Mouse (Mus musculus) myocyte (in vitro differentiated cells): ENCODE measurements at regions not wholly inside any gene's neighbourhood (a gene's known extent, or its start where the extent isn't known, plus 50 kb on each side); places are given as distances from the start of the nearest gene placed in this dataset.

Source experiments
- H3K27me3 ChIP-seq: one replicate; pipeline ENCODE4 v1.6.1; 2011; ENCODE audit not compliant: control insufficient read depth, insufficient read depth, insufficient read length
- H3K36me3 ChIP-seq: one replicate; pipeline ENCODE4 v1.6.1; 2011; ENCODE audit not compliant: control insufficient read depth, insufficient read depth
- H3K4me2 ChIP-seq: one replicate; pipeline ENCODE4 v1.6.1; 2011; ENCODE audit warnings: low read depth, control low read depth
- H3K4me3 ChIP-seq: one replicate; pipeline ENCODE4 v1.5.1; 2011; ENCODE audit warnings: mild to moderate bottlenecking, control low read depth, moderate library complexity
- H3K79me2 ChIP-seq: one replicate; pipeline ENCODE4 v1.6.1; 2011; ENCODE audit not compliant: control insufficient read depth, insufficient read depth
- H3ac ChIP-seq: one replicate; pipeline ENCODE4 v1.6.1; 2011; ENCODE audit not compliant: control insufficient read depth, insufficient read length
- CEBPB ChIP-seq: IDR thresholded peaks from 2 replicates; pipeline ENCODE4 v1.6.1; 2011; ENCODE audit warnings: mild to moderate bottlenecking, moderate library complexity; ENCODE audit not compliant: poor library complexity, insufficient read depth, severe bottlenecking
- E2F4 ChIP-seq: IDR thresholded peaks from one replicate; pipeline ENCODE4 v1.6.1; 2011; ENCODE audit warnings: mild to moderate bottlenecking, control low read depth, moderate library complexity; ENCODE audit not compliant: insufficient read depth
- MAX ChIP-seq: IDR thresholded peaks from one replicate; pipeline ENCODE4 v1.6.1; 2011; ENCODE audit warnings: low read depth, mild to moderate bottlenecking, control low read depth
- MYOD1 ChIP-seq, 3 experiments: IDR thresholded peaks; one replicate each; pipeline ENCODE4 v1.6.1; 2011; ENCODE audit warnings: control low read depth in 2 of 3, low read depth in 2 of 3, mild to moderate bottlenecking in 2 of 3, moderate library complexity in 1 of 3; ENCODE audit not compliant: insufficient read length in 2 of 3, control insufficient read depth in 1 of 3
- MYOG ChIP-seq, 3 experiments: IDR thresholded peaks; one replicate each; pipeline ENCODE4 v1.6.1; 2011; ENCODE audit warnings: control low read depth in 2 of 3, low read depth in 2 of 3, mild to moderate bottlenecking in 2 of 3; ENCODE audit not compliant: insufficient read length in 2 of 3, control insufficient read depth in 1 of 3, insufficient read depth in 1 of 3
- POLR2A ChIP-seq: IDR thresholded peaks from one replicate; pipeline ENCODE4 v1.6.1; 2011; ENCODE audit warnings: low read depth, mild to moderate bottlenecking, control low read depth, moderate library complexity; ENCODE audit not compliant: insufficient read length
- POLR2AphosphoS2 ChIP-seq: IDR thresholded peaks from one replicate; pipeline ENCODE4 v1.6.1; 2011; ENCODE audit warnings: low read depth, control low read depth; ENCODE audit not compliant: insufficient read length
- REST ChIP-seq: IDR thresholded peaks from one replicate; pipeline ENCODE4 v1.6.1; 2011; ENCODE audit warnings: mild to moderate bottlenecking, control low read depth, moderate library complexity; ENCODE audit not compliant: insufficient read depth, insufficient read length
- SRF ChIP-seq: IDR thresholded peaks from one replicate; pipeline ENCODE4 v1.6.1; 2011; ENCODE audit warnings: low read depth; ENCODE audit not compliant: control insufficient read depth, insufficient read length
- TCF12 ChIP-seq: IDR thresholded peaks from one replicate; pipeline ENCODE4 v1.6.1; 2011; ENCODE audit warnings: mild to moderate bottlenecking, control low read depth; ENCODE audit not compliant: poor library complexity, insufficient read depth, severe bottlenecking
- TCF3 ChIP-seq: IDR thresholded peaks from one replicate; pipeline ENCODE4 v1.6.1; 2011; ENCODE audit warnings: low read depth, control low read depth; ENCODE audit not compliant: insufficient read length
- USF1 ChIP-seq: IDR thresholded peaks from one replicate; pipeline ENCODE4 v1.6.1; 2011; ENCODE audit warnings: low read depth, mild to moderate bottlenecking, control low read depth, moderate library complexity

DNA sequence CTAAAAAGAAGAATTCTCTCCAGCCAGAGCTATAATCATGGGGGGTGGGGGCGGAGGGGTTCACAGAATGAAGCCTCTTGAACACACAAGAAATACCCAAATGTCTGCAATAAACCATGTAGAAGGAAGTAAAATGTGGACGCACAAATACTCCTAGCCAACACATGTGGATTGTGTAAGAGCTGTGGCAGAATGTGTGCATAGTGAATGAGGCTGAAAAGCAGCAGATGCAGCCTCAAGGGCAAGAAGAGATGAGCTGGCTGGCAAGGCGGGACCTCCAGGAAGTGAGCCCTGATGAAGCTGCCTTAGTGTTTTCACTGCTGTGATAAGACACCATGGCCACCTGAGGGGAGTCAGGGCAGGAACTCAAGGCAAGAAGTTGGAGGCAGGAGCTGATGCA, 53.3 kb upstream of the Arhgap28 start:
- no peaks in the 10 kb centered on the region for H3K36me3 ChIP-seq
- no peak overlapping the region for H3K4me3 ChIP-seq
- no peak overlapping the region for H3K4me2 ChIP-seq
- H3ac ChIP-seq: no peak overlapping the region
- H3K79me2 ChIP-seq: no peaks in the 10 kb centered on the region
- no peak for TF ChIP-seq USF1
- TF ChIP-seq TCF3: no peak
- 0 out of 2 replicates have a peak, but pooled peaks have one; percentile 28 for TF ChIP-seq CEBPB
- H3K27me3 ChIP-seq: no peaks in the 10 kb centered on the region

DNA sequence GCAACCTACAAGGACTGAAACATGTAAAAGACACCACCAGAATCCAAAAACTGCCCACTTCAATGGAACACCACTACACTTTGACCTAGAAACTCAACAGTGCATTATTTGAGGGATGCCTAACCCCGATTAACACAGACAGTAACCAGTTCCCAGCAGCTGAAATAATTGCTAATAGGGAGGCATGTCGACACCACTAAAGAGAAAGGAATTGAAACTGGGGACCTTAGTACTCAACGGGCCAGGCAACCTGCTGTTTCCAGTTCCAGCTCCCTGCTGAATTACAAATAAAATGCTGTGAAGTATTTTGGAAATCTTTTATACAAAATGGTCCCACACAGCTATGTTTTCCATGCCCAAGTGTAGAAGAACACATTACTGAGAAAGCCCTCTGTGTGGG, 56.5 kb upstream of the Arhgap28 start:
- no peak overlapping the region for H3K4me2 ChIP-seq
- H3K79me2 ChIP-seq: no peaks in the 10 kb centered on the region
- H3K27me3 ChIP-seq: no peaks in the 10 kb centered on the region
- no peak overlapping the region for H3ac ChIP-seq
- no peak overlapping the region for H3K4me3 ChIP-seq
- no peak for TF ChIP-seq MYOD1 (IDR thresholded peaks at IDR 0.05; ENCODE audit: control insufficient read depth in 1 of 3, insufficient read length in 2 of 3, low read depth in 2 of 3)
- TF ChIP-seq TCF12: no peak
- TF ChIP-seq TCF3: no peak
- TF ChIP-seq SRF: no peak
- TF ChIP-seq USF1: no peak
- no peak for TF ChIP-seq POLR2AphosphoS2
- no peak for TF ChIP-seq REST
- TF ChIP-seq MYOG (IDR thresholded peaks at IDR 0.05; ENCODE audit: control insufficient read depth in 1 of 3, insufficient read depth in 1 of 3, insufficient read length in 2 of 3, low read depth in 2 of 3): no peak
- no peak for TF ChIP-seq POLR2A
- TF ChIP-seq E2F4: no peak
- TF ChIP-seq CEBPB: no peak
- no peak for TF ChIP-seq MAX
- no peaks in the 10 kb centered on the region for H3K36me3 ChIP-seq

DNA sequence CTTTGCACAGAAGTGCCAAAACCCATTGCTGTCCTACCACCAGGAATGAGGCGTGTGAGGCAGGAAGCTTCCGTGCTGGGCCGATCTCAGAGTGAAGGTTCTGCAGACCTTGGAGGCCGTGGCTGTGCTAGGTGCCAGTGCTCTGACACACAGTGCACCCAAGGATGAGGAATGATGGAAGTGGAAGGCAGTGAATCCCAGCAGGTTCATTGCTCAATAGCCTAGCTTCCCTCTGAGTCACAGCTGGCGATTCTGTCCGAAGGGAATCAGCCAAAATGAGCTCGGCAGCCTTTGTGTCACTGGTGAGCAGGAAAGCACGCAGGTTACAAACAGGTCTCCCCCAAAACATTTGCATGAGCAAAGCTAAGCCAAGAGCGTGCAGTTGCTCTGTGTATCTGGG, 61.8 kb upstream of the Arhgap28 start:
- no peaks in the 10 kb centered on the region for H3K36me3 ChIP-seq
- no peak overlapping the region for H3K4me3 ChIP-seq
- H3K79me2 ChIP-seq: no peaks in the 10 kb centered on the region
- H3K27me3 ChIP-seq: no peaks in the 10 kb centered on the region
- TF ChIP-seq REST: no peak
- TF ChIP-seq USF1: no peak
- no peak for TF ChIP-seq MYOD1 (IDR thresholded peaks at IDR 0.05; ENCODE audit: control insufficient read depth in 1 of 3, insufficient read length in 2 of 3, low read depth in 2 of 3)
- no peak for TF ChIP-seq POLR2A
- no peak for TF ChIP-seq TCF12
- TF ChIP-seq POLR2AphosphoS2: no peak
- TF ChIP-seq TCF3: no peak
- TF ChIP-seq MAX: no peak
- no peak for TF ChIP-seq CEBPB
- no peak for TF ChIP-seq SRF
- no peak for TF ChIP-seq MYOG (IDR thresholded peaks at IDR 0.05; ENCODE audit: control insufficient read depth in 1 of 3, insufficient read depth in 1 of 3, insufficient read length in 2 of 3, low read depth in 2 of 3)
- TF ChIP-seq E2F4: no peak
- no peak overlapping the region for H3K4me2 ChIP-seq
- H3ac ChIP-seq: no peak overlapping the region

DNA sequence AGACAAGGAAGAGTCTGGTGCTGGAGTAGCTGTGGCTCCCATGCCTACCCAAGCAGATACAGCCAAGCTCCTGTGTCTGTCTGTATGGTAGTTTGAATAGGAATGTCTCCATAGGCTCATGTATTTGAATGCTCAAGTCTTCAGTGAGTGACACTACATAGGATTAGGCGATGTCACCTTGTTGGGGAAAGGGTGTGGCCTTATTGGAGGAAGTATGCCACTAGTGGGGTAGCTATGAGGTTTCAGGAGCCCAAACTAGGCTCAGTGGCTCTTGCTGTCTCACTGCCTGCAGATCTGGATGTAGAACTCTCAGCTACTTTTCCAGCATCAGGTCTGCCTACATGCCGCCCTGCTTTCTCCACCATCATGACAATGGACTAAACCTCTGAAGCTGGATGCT, 62.3 kb upstream of the Arhgap28 start:
- Histone ChIP-seq H3K4me2 (no peak overlapping the region), H3K36me3 (no peaks in the 10 kb centered on the region), H3K4me3 (no peak overlapping the region), H3ac (no peak overlapping the region), H3K27me3 (no peaks in the 10 kb centered on the region), H3K79me2 (no peaks in the 10 kb centered on the region)
- TF ChIP-seq TCF12 (no peak), REST (no peak), CEBPB (no peak), SRF (no peak), POLR2A (no peak), MYOG (IDR thresholded peaks at IDR 0.05; ENCODE audit: control insufficient read depth in 1 of 3, insufficient read depth in 1 of 3, insufficient read length in 2 of 3, low read depth in 2 of 3) (no peak), E2F4 (no peak), USF1 (no peak), MAX (no peak), TCF3 (no peak), POLR2AphosphoS2 (no peak), MYOD1 (IDR thresholded peaks at IDR 0.05; ENCODE audit: control insufficient read depth in 1 of 3, insufficient read length in 2 of 3, low read depth in 2 of 3) (no peak)

- H3K27me3 ChIP-seq: no peaks in the 10 kb centered on the region
- no peak overlapping the region for H3K4me2 ChIP-seq
- H3ac ChIP-seq: no peak overlapping the region
- H3K79me2 ChIP-seq: no peaks in the 10 kb centered on the region
- TF ChIP-seq POLR2AphosphoS2 (no peak), USF1 (no peak), TCF12 (no peak), MAX (no peak), POLR2A (no peak), MYOG (IDR thresholded peaks at IDR 0.05; ENCODE audit: control insufficient read depth in 1 of 3, insufficient read depth in 1 of 3, insufficient read length in 2 of 3, low read depth in 2 of 3) (no peak), REST (no peak), MYOD1 (IDR thresholded peaks at IDR 0.05; ENCODE audit: control insufficient read depth in 1 of 3, insufficient read length in 2 of 3, low read depth in 2 of 3) (no peak), TCF3 (no peak), SRF (no peak), CEBPB (no peak), E2F4 (no peak)
- no peak overlapping the region for H3K4me3 ChIP-seq
- H3K36me3 ChIP-seq: no peaks in the 10 kb centered on the region
Measured at GRCm38 (mm10) chr17:68069008-68069407, 65.1 kb upstream of the Arhgap28 start.
